Mouse (Mus musculus) G1E (cell line): ENCODE measurements around the gene Cenpp. TPM values are rescaled to one million over a fixed set of nuclear protein-coding genes. Genes with fewer than 3 reads are reported as not detected.

ENCODE experiments used
- ATAC-seq: 2 replicates; pipeline ENCODE4 v1.8.0; 2016; ENCODE audit warnings: mild to moderate bottlenecking; ENCODE audit not compliant: insufficient number of reproducible peaks, poor library complexity, low FRiP score, severe bottlenecking; ENCODE audit errors: extremely low read depth
- DNase-seq: peaks from one replicate; pipeline ENCODE4 v3.0.0; 2012; ENCODE audit warnings: low spot score
- H3K27me3 ChIP-seq: 2 replicates; pipeline ENCODE4 v1.6.1; 2012; ENCODE audit warnings: mild to moderate bottlenecking, low read length, inconsistent platforms; ENCODE audit not compliant: insufficient read depth
- H3K36me3 ChIP-seq: replicated peaks from 2 replicates; pipeline ENCODE3; 2012; ENCODE audit warnings: mild to moderate bottlenecking, inconsistent platforms
- H3K4me1 ChIP-seq: 2 replicates; pipeline ENCODE4 v1.6.1; 2012; ENCODE audit warnings: low read depth, low read length, inconsistent platforms, mixed read lengths; ENCODE audit not compliant: insufficient read depth
- H3K4me3 ChIP-seq: 2 replicates; pipeline ENCODE4 v1.5.1; 2012; ENCODE audit warnings: low read depth, mild to moderate bottlenecking, inconsistent platforms, low read length, moderate library complexity, mixed read lengths
- H3K9me3 ChIP-seq: replicated peaks from 2 replicates; pipeline ENCODE4 v1.6.1; 2012; ENCODE audit warnings: inconsistent platforms
- CTCF ChIP-seq: IDR thresholded peaks from 2 replicates; pipeline ENCODE4 v1.5.1; 2012; ENCODE audit warnings: low read depth, low read length, inconsistent platforms, mixed read lengths
- GATA1 ChIP-seq: IDR thresholded peaks from 2 replicates; pipeline ENCODE4 v1.6.1; 2012; ENCODE audit warnings: borderline replicate concordance, low read length, inconsistent platforms, mixed read lengths
- GATA2 ChIP-seq: IDR thresholded peaks from 2 replicates; pipeline ENCODE4 v1.6.1; 2012; ENCODE audit warnings: low read depth, low read length, inconsistent platforms, borderline replicate concordance
- POLR2AphosphoS5 ChIP-seq: IDR thresholded peaks from 2 replicates; pipeline ENCODE4 v1.6.1; 2012; ENCODE audit warnings: low read depth, low read length, inconsistent platforms; ENCODE audit not compliant: insufficient replicate concordance
- TAL1 ChIP-seq: conservative IDR thresholded peaks from 2 replicates; pipeline ENCODE4 v1.6.1; 2012; ENCODE audit warnings: low read depth, low read length, inconsistent platforms, mixed read lengths
- polyA plus RNA-seq: library from polyadenylated mRNA; stranded (reverse); fragments of >175 nt; gene quantifications from 2 replicates; pipeline ENCODE4 v1.2.3, GENCODE M21; 2012
- total RNA-seq, 2 experiments: library from RNA; stranded (forward) in 1 of 2; stranded (reverse) in 1 of 2; fragments of 200-1000 nt in 1 of 2; fragments of >200 nt in 1 of 2; fragmentation: Nextera tagmentation in 1 of 2; gene quantifications; 2 replicates each; pipeline ENCODE4 v1.2.3; 2014 to 2017

Cenpp gene
- total and polyA plus RNA-seq, 3 experiments: 7.7 to 48.5 (median 29.9) TPM

GRCm38 (mm10) chr13:49435745-49436144 is 216.8 kb downstream of the Cenpp start:
- Histone ChIP-seq H3K36me3 (peaks cover 91% of the 10 kb centered on the region), H3K4me1 (no peaks in the 10 kb centered on the region; the same call in 1 of the 2 replicates), H3K9me3 (no peaks in the 10 kb centered on the region), H3K27me3 (no peaks in the 10 kb centered on the region), H3K4me3 (no peak overlapping the region)
- no peak for DNase-seq
- TF ChIP-seq GATA1: no peak
- no peak for TF ChIP-seq GATA2
- TF ChIP-seq POLR2AphosphoS5: no peak
- no peak for TF ChIP-seq TAL1
- TF ChIP-seq CTCF: no peak
- ATAC-seq: no peak

- no peak for DNase-seq
- ATAC-seq: no peak
- Histone ChIP-seq H3K4me3 (no peak overlapping the region), H3K9me3 (no peaks in the 10 kb centered on the region), H3K36me3 (peaks cover 88% of the 10 kb centered on the region), H3K27me3 (no peaks in the 10 kb centered on the region), H3K4me1 (peaks cover 9% of the 10 kb centered on the region; the same call in 1 of the 2 replicates)
- TF ChIP-seq GATA2 (no peak), CTCF (no peak), POLR2AphosphoS5 (no peak), GATA1 (no peak), TAL1 (no peak)
Observed at GRCm38 (mm10) chr13:49433268-49434029, 219.1 kb downstream of the Cenpp start.

GRCm38 (mm10) chr13:49430529-49430928 is 222.1 kb downstream of the Cenpp start:
- ATAC-seq: no peak
- H3K36me3 ChIP-seq: peaks cover 88% of the 10 kb centered on the region

GRCm38 (mm10) chr13:49428042-49428675 is 224.4 kb downstream of the Cenpp start:
- H3K27me3 ChIP-seq: no peaks in the 10 kb centered on the region
- H3K9me3 ChIP-seq: no peaks in the 10 kb centered on the region
- H3K36me3 ChIP-seq: peaks cover 81% of the 10 kb centered on the region
- DNase-seq (no peak), ATAC-seq (no peak)
- H3K4me3 ChIP-seq: no peak overlapping the region
- TF ChIP-seq CTCF (no peak), POLR2AphosphoS5 (no peak), GATA2 (no peak), TAL1 (no peak), GATA1 (no peak)
- H3K4me1 ChIP-seq: peaks cover 26% of the 10 kb centered on the region

More at GRCm38 (mm10) chr13:49430529-49430928, 222.1 kb downstream of the Cenpp start:
- no peak for DNase-seq
- no peak for TF ChIP-seq CTCF
- TF ChIP-seq GATA1: no peak
- TF ChIP-seq POLR2AphosphoS5: no peak
- TF ChIP-seq GATA2: no peak
- Histone ChIP-seq H3K4me1 (peaks cover 16% of the 10 kb centered on the region; the same call in 1 of the 2 replicates), H3K4me3 (no peak overlapping the region), H3K9me3 (no peaks in the 10 kb centered on the region), H3K27me3 (no peaks in the 10 kb centered on the region)

GRCm38 (mm10) chr13:49426736-49427135 is 225.8 kb downstream of the Cenpp start:
- H3K4me1 ChIP-seq: peaks cover 40% of the 10 kb centered on the region
- TF ChIP-seq GATA1 (no peak), GATA2 (no peak), CTCF (no peak), POLR2AphosphoS5 (no peak), TAL1 (no peak)
- no peak for DNase-seq
- H3K27me3 ChIP-seq: no peaks in the 10 kb centered on the region
- no peak overlapping the region for H3K4me3 ChIP-seq
- no peaks in the 10 kb centered on the region for H3K9me3 ChIP-seq
- peaks cover 77% of the 10 kb centered on the region for H3K36me3 ChIP-seq
- no peak for ATAC-seq

- ATAC-seq (no peak), DNase-seq (no peak)
- TF ChIP-seq CTCF (no peak), GATA1 (no peak), GATA2 (no peak), TAL1 (no peak), POLR2AphosphoS5 (no peak)
- Histone ChIP-seq H3K36me3 (peaks cover 37% of the 10 kb centered on the region), H3K9me3 (no peaks in the 10 kb centered on the region), H3K4me3 (peak overlapping the region; percentile 97), H3K27me3 (no peaks in the 10 kb centered on the region; the same call in 1 of the 2 replicates), H3K4me1 (peaks cover 35% of the 10 kb centered on the region)
Observed at GRCm38 (mm10) chr13:49421959-49422358, 230.6 kb downstream of the Cenpp start.
